Mouse (Mus musculus) MEL (cell line): Measurements from ENCODE around the gene Top1.

Source experiments
- CHD1 ChIP-seq: IDR thresholded peaks from 2 replicates; pipeline ENCODE4 v1.6.1; 2012; ENCODE audit warnings: low read depth, mild to moderate bottlenecking, inconsistent platforms, low read length, improper control_type of control experiment
- CTCF ChIP-seq, 3 experiments: IDR thresholded peaks in 2 of 3; conservative IDR thresholded peaks in 1 of 3; 2 replicates each; pipeline ENCODE4 v1.5.1; 2011 to 2012; ENCODE audit warnings: low read length in 3 of 3, low read depth in 2 of 3, mild to moderate bottlenecking in 2 of 3, improper control_type of control experiment in 1 of 3, inconsistent platforms in 1 of 3, mixed read lengths in 1 of 3, moderate library complexity in 1 of 3; ENCODE audit not compliant: control insufficient read depth in 1 of 3, insufficient read depth in 1 of 3, poor library complexity in 1 of 3, severe bottlenecking in 1 of 3
- EP300 ChIP-seq, 2 experiments: IDR thresholded peaks; 2 replicates each; pipeline ENCODE4 v1.6.1; 2011; ENCODE audit warnings: improper control_type of control experiment in 2 of 2, low read length in 2 of 2, low read depth in 1 of 2, mild to moderate bottlenecking in 1 of 2
- MAZ ChIP-seq: IDR thresholded peaks from 2 replicates; pipeline ENCODE4 v1.6.1; 2012; ENCODE audit warnings: low read depth, mild to moderate bottlenecking, inconsistent platforms, low read length, improper control_type of control experiment
- RCOR1 ChIP-seq: IDR thresholded peaks from 2 replicates; pipeline ENCODE4 v1.6.1; 2012; ENCODE audit warnings: low read depth, mild to moderate bottlenecking, inconsistent platforms, low read length, improper control_type of control experiment
- TCF12 ChIP-seq: IDR thresholded peaks from 2 replicates; pipeline ENCODE4 v1.6.1; 2014; ENCODE audit warnings: low read depth, mild to moderate bottlenecking, inconsistent platforms, low read length, improper control_type of control experiment, moderate library complexity

- TF ChIP-seq MAZ (no peak), CTCF (IDR thresholded peaks at IDR 0.05 in 2 of 3, conservative IDR thresholded peaks at IDR 0.05 in 1 of 3; ENCODE audit: control insufficient read depth in 1 of 3, insufficient read depth in 1 of 3, low read depth in 2 of 3, low read length in 3 of 3, poor library complexity in 1 of 3, severe bottlenecking in 1 of 3) (no peak), CHD1 (no peak), TCF12 (no peak), RCOR1 (no peak), EP300 (IDR thresholded peaks at IDR 0.05; ENCODE audit: low read depth in 1 of 2, low read length in 2 of 2) (no peak)
These were observed 95.9 kb downstream of the Top1 start for GRCm38 (mm10) chr2:160741580-160741979.
